Mouse (Mus musculus): ENCODE data around the gene Adat2.

Gene Adat2

GRCm38 (mm10) chr10:13552646-13553497, at the start of gene Adat2, which contains the start of gene Pex3:
Gene Adat2 (plus strand): TSS chr10:13552894.
Gene Pex3 (minus strand): TSS chr10:13553142.
- DNase-seq, result peak; percentile 88

- no peak for DNase-seq
These were observed 30.8 kb upstream of the Adat2 start for GRCm38 (mm10) chr10:13521857-13522256.

DNA sequence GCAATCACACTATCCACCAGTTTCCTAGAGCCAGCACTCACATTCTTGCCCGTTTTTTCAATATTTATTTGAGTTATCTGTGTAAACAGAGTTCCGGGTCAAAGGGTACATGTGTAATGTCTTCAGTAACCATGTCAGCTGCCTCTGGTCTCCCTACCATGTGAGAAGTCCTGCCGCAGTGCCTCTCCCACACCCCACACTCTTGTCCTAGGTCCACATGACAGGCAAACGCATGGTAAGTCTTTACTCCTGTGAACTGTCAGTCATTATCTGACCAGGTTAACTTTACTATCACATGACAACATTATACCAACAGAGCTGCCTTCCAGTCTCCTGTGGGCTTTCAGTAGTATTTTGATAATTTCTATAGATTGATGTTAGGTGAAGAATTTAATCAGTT, 24.5 kb upstream of the Adat2 start:
- DNase-seq, result no peak

DNA sequence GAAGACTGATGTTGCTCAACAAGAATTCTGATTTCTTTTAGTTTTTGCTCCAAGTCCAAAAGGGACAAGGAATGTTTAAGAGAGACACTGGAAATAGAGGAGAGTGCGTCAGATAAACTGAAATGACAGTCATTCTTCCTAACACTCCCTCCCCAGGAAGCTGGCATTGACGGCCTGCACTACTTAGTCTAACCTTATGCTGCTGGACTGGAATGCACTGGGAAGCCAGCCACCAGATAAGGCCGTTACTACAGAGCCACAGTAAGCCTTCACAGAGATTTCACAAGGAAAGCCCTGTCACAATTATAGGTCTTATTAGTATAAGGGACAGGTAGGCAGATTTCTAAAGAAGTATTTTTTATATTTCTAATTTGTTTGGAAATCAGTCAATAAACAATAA, 17.9 kb upstream of the Adat2 start:
- DNase-seq, result no peak

DNA sequence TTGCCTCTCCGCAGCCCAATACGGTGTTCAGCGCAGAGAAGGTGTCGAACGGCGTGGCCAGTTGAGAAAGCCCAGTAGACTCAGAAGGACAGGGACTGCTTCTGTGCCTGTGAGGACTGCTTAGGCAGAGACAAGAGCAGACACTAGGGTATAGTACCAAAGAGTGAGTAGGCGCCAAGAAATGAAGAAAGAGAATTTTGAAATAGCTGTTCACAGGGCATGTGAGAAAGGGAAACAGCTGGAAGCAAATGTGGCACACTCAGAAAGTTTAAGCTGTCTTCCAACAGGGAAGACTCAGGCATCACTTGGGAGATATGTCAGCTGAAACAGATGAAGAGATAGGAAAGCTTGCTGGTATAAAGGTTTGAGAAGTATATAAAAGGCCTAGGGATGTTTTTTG, 16.0 kb upstream of the Adat2 start:
- DNase-seq, result no peak

- no peak for DNase-seq
These were observed 12.8 kb upstream of the Adat2 start for GRCm38 (mm10) chr10:13539769-13540333.

- DNase-seq, result no peak
These were observed 11.0 kb upstream of the Adat2 start for GRCm38 (mm10) chr10:13541721-13542120.

GRCm38 (mm10) chr10:13553498-13553985, 848 bp downstream of the Adat2 start:
- no peak for DNase-seq

DNA sequence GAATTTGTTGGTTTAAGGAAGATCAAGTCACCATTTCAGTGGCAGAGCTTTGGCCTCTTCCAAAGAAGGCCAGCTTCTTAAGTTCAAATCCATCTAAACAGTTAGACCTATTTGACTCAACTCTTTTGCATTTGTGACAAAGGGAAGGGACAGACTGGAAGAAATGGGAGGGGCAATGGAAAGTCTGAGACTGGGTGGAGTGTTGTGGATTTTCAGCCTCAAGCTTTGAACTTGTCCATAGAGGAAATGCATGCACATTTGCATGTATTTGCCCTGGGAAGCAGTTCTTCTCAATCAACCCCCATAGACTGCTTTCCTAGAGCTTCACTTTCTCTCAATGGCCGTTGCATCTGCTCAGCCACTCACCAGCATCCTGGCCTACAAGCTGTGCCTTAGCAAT, 1.6 kb downstream of the Adat2 start:
- DNase-seq, result no peak

DNA sequence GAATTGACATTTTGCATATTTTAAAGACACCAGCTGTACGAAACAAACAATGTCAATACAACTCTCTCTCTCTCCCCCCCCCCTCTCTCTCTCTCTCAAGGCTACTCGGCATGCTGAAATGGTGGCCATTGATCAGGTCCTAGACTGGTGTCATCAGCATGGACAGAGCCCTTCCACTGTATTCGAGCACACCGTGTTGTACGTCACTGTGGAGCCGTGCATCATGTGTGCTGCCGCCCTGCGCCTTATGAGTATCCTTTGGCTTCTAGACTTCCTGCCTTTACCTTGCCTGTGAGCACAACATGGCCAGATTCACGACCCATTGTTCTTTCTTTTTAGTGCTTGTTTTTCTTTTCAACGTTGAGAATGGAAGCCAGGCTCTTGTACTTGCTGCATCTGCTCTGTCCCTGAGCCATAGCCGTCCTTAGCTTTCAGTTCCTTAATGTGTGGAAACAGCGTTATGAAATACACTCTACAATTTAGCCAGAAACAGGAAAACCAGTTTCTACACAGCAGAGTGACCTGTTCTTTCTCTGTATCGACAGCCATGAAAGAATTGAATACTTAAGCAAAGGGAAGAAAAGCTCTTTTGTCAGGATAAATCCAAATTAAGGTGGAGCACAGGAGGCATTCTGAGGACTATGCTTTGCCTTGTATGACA, 7.5 kb downstream of the Adat2 start:
- no peak for DNase-seq

DNA sequence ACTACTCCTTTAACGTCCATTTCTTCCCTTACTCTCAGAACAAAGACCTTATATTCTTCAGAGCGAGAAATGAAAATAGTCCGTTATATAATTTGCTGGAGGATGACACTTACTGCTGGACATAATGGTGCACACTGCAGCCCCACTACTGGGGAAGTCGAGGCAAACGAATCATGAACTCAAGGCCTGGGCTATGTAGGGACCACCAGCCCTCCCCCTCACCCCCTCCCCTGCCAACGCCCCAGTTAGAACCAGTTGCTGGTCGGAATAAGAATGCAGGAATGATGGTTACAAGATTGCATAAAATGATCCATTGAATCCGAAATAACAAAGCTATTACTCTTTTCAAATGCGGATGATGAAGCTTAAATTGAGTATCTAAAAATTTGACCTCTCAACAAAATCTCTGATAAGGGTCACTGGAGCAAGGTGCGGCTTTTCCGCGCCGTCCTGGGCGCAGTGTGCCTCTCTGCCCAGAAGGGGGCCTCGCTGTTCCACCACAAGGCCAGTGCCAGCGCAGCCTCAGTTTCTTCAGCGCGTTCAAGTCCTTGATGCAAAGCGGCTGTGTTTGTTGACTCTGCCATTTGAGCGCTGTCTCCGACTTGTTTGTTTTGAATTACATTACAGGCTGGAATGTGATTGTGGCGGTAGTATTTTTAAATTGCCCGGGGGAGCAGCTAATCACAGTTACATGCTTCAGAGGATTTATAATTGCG, 11.8 kb downstream of the Adat2 start:
- DNase-seq, result peak; percentile 77

GRCm38 (mm10) chr10:13565080-13565448, 12.4 kb downstream of the Adat2 start:
- no peak for DNase-seq

DNA sequence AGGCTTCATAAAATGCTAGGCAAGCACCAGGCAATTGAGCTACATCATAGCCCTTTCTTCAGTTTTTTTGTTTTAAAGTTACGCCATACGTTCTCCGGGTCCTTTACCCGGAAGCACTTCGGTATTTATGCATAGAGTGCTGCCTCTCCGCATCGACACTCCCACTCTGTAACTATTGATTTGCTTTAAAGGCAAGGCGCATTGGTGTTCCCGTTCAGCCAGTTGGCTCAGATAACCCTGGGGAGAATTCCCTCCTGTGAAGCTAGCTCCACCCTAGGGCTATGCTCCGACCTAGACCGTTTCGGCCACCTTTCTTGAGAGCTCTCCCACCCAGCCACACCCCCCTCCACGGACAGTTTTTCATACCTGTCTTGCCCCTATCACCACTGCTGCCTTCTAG, 13.7 kb downstream of the Adat2 start:
- DNase-seq, result no peak

DNA sequence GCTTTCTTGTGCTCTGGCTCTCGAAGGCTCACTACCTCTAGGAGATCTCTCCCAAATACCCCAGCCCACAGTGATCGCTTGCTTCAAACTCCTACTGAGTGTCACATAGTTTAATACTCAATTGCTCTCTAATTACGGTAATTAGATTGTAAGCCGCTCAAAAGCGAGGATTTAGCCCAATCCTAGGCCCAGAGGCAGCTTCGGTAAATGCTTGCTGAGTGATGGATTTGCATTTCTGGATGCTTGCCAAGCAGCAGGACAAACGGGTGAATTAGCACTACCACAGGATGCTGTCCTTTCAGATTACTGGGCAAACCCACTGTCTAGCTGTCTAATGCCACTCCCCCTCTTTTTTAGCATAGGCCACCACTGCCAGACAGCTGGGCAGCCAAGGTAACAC, 17.1 kb downstream of the Adat2 start:
- no peak for DNase-seq

DNA sequence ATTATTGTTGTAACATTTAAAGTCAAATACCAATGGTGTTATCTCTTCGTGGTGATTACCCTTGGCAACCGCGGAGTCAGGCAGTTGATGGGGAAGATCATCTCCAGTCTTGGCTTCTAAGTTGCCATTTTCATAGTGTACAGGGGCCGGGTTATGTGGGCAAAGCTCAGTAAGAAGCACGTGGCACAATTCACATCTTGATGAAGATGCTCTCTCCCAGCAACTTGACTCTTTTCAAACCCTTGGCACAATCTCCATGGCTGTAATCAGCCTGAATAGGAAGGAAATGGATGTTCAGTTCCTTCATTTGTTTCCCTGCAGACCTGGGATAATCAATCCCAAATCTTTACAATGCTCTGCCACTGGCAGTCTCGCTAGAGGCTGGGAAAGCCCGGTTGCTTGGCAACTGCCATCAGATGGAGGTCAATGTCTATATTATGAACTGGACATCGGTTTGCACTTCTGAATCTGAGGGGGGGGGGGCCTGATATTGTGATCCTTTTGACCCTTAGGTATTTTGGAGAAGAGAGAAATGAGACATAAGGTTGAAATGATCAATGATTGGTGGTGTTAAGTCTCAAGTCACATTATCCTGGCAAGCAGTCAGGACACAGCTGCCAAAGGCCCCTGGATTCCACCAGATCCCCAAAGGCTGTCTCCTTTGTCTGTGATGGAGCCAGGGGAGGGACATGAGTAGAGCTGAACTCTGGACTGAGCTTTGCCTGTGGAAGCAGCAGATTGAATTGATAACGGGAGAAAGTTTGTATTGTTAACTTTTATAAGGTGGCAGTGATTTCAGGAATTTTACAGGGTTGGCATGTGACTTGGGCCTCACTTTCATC, 18.2 kb downstream of the Adat2 start:
- DNase-seq, result no peak

- no peak for DNase-seq
These were observed 19.3 kb downstream of the Adat2 start for GRCm38 (mm10) chr10:13572003-13572402.

DNA sequence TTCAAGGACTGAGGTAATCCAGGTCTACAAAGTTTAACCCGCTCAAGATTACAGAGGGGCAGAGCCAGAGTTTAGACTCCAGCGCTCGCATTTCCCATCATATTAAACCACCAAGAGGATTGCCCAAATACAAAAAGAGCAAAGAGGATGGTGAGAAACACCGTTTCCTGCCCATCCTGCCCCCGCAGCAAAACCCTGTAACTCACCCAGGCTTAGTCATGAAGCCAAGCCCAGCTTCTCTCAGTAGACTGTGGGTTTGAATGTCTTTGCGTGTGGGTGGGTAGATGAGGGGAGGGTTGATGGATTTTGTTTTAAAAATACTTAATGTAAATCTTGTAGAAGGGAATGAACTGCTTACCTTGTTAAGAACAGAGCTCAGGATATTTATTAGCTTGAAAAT, 19.7 kb downstream of the Adat2 start:
- peak; percentile 39 for DNase-seq

DNA sequence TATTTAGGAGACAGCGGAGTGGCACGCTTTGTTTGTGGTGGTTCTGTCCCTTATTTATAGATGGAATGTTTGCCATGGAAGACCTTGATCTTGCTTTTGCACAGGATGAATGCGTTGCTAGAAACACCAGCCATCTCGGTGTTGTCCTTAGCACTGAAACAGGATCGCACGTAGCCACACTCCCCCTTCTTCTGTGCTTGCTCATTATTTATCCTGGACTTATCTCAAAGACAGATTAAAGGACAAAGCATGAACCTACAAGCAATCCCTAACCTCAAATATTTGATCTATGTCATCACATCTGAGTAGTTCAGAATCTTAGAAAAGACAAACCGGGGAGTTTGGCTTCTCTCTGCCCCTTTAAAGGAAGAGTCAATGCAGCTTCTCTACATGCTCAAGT, 24.4 kb downstream of the Adat2 start:
- no peak for DNase-seq

DNA sequence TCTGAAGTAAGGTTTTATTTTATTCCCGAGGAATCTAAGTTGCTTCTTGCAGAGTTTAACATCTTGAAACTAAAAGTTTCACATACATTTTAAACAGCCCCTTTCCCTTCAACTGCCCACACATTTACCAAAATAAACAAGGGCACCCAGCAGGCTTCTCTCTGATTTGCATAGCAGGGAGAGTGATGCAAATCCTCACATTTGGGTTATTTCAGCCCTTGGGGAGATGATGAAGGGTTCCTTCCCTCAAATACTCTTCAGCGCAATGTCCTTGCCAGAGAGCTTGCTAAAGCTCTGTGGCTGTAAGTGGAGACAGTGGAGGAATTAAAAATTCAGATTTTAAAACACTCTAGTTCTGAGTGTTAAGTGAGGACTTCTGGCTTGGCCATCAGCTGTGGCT, 35.2 kb downstream of the Adat2 start:
- peak; percentile 76 for DNase-seq

DNA sequence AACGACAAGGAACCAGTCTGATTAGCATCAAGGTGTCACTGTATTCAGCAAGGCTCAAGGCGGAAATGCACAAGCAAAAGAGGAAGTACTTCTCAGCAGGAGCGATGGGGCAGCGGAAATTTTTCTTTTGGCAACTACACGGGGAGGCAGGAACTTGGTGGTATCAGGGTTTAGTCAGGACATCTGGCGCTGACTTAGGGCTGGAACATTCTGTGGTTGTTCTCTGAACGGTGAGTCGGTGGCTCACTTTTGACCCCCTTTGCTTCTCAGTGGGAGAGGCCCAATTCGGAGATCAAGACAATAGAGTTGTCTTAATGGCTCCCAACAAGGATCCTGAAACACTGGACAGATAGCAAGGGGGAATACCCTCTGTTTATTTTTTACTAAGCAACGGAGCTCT, 39.5 kb downstream of the Adat2 start:
- DNase-seq, result no peak

GRCm38 (mm10) chr10:13593529-13593928, 40.8 kb downstream of the Adat2 start:
- no peak for DNase-seq

- peak; percentile 46 for DNase-seq
These were observed 43.4 kb downstream of the Adat2 start for GRCm38 (mm10) chr10:13596073-13596472.
